Mouse (Mus musculus) lung, postnatal 14 days (tissue): ENCODE data around the gene Olfr642.

Source experiments
- DNase-seq: peaks from one replicate; pipeline ENCODE4 v3.0.0; 2021

Olfr642 gene

GRCm38 (mm10) chr7:104052566-104052965 is at the start of gene Olfr642:
Gene Olfr642 (minus strand): TSS chr7:104052666.
- no peak for DNase-seq

- no peak for DNase-seq
These were observed 32.9 kb upstream of the Olfr642 start, which contains the start of gene Olfr645 for GRCm38 (mm10) chr7:104085365-104085764. Gene Olfr645 (minus strand): TSS chr7:104085465.

- DNase-seq = no peak
These were observed 19.3 kb upstream of the Olfr642 start, which contains the start of gene Olfr644 for GRCm38 (mm10) chr7:104071769-104072168. Gene Olfr644 (minus strand): TSS chr7:104071869.

- DNase-seq = no peak
These were observed 8.9 kb upstream of the Olfr642 start, which contains the start of gene 4930516K23Rik for GRCm38 (mm10) chr7:104061345-104061744. Gene 4930516K23Rik (minus strand): TSS chr7:104061445.

- no peak for DNase-seq
These were observed 6.7 kb upstream of the Olfr642 start for GRCm38 (mm10) chr7:104059215-104059614.

- DNase-seq = no peak
These were observed 1.7 kb downstream of the Olfr642 start for GRCm38 (mm10) chr7:104050745-104051144.

- DNase-seq = no peak
These were observed 17.3 kb downstream of the Olfr642 start, which contains the start of gene Olfr641 for GRCm38 (mm10) chr7:104035145-104035544. Gene Olfr641 (plus strand): TSS chr7:104035445.

GRCm38 (mm10) chr7:104026978-104027377 is 25.5 kb downstream of the Olfr642 start:
- no peak for DNase-seq

- no peak for DNase-seq
These were observed 27.0 kb downstream of the Olfr642 start, which contains the start of gene Olfr640 for GRCm38 (mm10) chr7:104025473-104025872. Gene Olfr640 (minus strand): TSS chr7:104025573.

GRCm38 (mm10) chr7:104021651-104022050 is 30.8 kb downstream of the Olfr642 start:
- no peak for DNase-seq

- DNase-seq = no peak
These were observed 33.5 kb downstream of the Olfr642 start for GRCm38 (mm10) chr7:104018953-104019352.

- DNase-seq = no peak
These were observed 35.3 kb downstream of the Olfr642 start, which contains the start of gene Olfr639 for GRCm38 (mm10) chr7:104017203-104017602. Gene Olfr639 (minus strand): TSS chr7:104017303.

GRCm38 (mm10) chr7:103999124-103999523 is 53.3 kb downstream of the Olfr642 start:
- DNase-seq = no peak

- DNase-seq = no peak
These were observed 54.0 kb downstream of the Olfr642 start, which contains the start of gene Olfr638 for GRCm38 (mm10) chr7:103998446-103998845. Gene Olfr638 (plus strand): TSS chr7:103998746.
